In genomic region chr1:143988756-143989155, GRCm38 (mm10) we compare ENCODE assay signal across 20 mouse cellular contexts. TPM values are rescaled to one million over a fixed set of nuclear protein-coding genes. Genes with fewer than 3 reads are reported as not detected.
DNase-seq lines count a peak whose midpoint lies in the region; ATAC-seq and TF ChIP-seq lines count a peak whose summit lies in the region.
"Had no signal": no experiment of that assay in that cellular context is flagged by ENCODE, and none has a peak within 500 bp of the region (broad histone marks: within the 10 kb centered on the region; RNA-seq: fewer than 3 reads in every experiment).

No protein-coding gene starts in this region.

- H3K4me3 ChIP-seq in bone marrow macrophage, adult 2 months (ENCODE audit: insufficient read depth, low read length), result no peak overlapping the region
- H3K4me3 ChIP-seq: embryonic facial prominence, embryonic 15.5 days; erythroblast, embryonic 14.5 days; forebrain, embryonic 15.5 days; heart, embryonic 12.5 days; hindbrain, embryonic 12.5 days had no signal

- peak overlapping the region; percentile 40; the same call in 1 of the 2 replicates for H3K27ac ChIP-seq in bone marrow macrophage, adult 2 months (ENCODE audit: insufficient read depth, low read depth, low read length)
- H3K27ac ChIP-seq: embryonic facial prominence, embryonic 15.5 days; forebrain, embryonic 15.5 days; hindbrain, embryonic 12.5 days had no signal

- peak; percentile 43 to 57; a peak in 2 of 4 replicates for ATAC-seq in hematopoietic stem cell, adult 5-6 weeks (replicated peaks in 1 of 2; ENCODE audit: insufficient read depth in 1 of 2, low FRiP score in 2 of 2, low TSS enrichment in 1 of 2, low read depth in 1 of 2, poor library complexity in 2 of 2, severe bottlenecking in 2 of 2)
- peak; percentile 28; the same call in 1 of the 2 replicates for ATAC-seq in neutrophil, adult 5-6 weeks (ENCODE audit: extremely low read depth, insufficient number of reproducible peaks, low FRiP score, poor library complexity, severe bottlenecking)
- ATAC-seq: forebrain, embryonic 15.5 days; hindbrain, embryonic 16.5 days; inflammation-experienced regulatory T-cells, adult 6 months had no signal

- peak; percentile 22 for DNase-seq in lung, postnatal 36 days
- DNase-seq in lung, postnatal 4 days, result no peak
- DNase-seq in thymus, postnatal 10 days (ENCODE audit: low spot score in 2 of 2), result no peak
- DNase-seq in left cerebral cortex, adult 9 months (ENCODE audit: low spot score in 2 of 2), result no peak
- DNase-seq in natural killer cell, adult 2 months (ENCODE audit: low spot score in 2 of 2), result no peak
- DNase-seq: adrenal gland, postnatal 14 days; cerebellum, adult 2 months; cerebellum, postnatal 10 days; embryo, embryonic 11 days; gastrocnemius, postnatal 36 days had no signal

- TF ChIP-seq POLR2A in bone marrow macrophage, adult 2 months (IDR thresholded peaks at IDR 0.05; ENCODE audit: borderline replicate concordance, low read depth, low read length), result no peak

- H3K4me1 ChIP-seq in bone marrow macrophage, adult 2 months (ENCODE audit: control insufficient read depth, insufficient read depth, low read length), result peaks cover 29% of the 10 kb centered on the region
- H3K4me1 ChIP-seq: embryonic facial prominence, embryonic 15.5 days; forebrain, embryonic 15.5 days; heart, embryonic 12.5 days; hindbrain, embryonic 12.5 days had no signal

- TF ChIP-seq CTCF in bone marrow macrophage, adult 2 months (IDR thresholded peaks at IDR 0.05; ENCODE audit: low read depth, low read length), result no peak

RNA-seq across cellular contexts. Expression of gene Rgs2, which starts 15.2 kb away (rescaled TPM):
- 180 and 194 TPM in 2 replicates for polyA plus RNA-seq in bone marrow macrophage, adult 2 months (2012; ENCODE audit: insufficient read depth, insufficient read length, missing spikeins)
- total RNA-seq in hematopoietic stem cell, adult 5-6 weeks (2017), result 312 and 402 TPM in 2 replicates
- 428 and 439 TPM in 2 replicates for total RNA-seq in neutrophil, adult 5-6 weeks (2017)
